Mouse (Mus musculus) forebrain, embryonic 14.5 days (tissue): ENCODE measurements at regions not wholly inside any gene's neighbourhood (a gene's known extent, or its start where the extent isn't known, plus 50 kb on each side); places are given as distances from the start of the nearest gene placed in this dataset.

ENCODE experiments used
- ATAC-seq: fragments of 200-750 bp; cut with Nextera tagmentation; 2 replicates; pipeline ENCODE4 v1.8.0; 2017; ENCODE audit warnings: mild to moderate bottlenecking, moderate library complexity
- DNase-seq: peaks from one replicate; pipeline ENCODE4 v3.0.0-alpha.2; 2015; ENCODE audit warnings: low spot score
- H3K27ac ChIP-seq: fragments of 300-500 bp; sonication (generic); 2 replicates; pipeline ENCODE4 v1.5.1; 2014; ENCODE audit warnings: low read depth, mild to moderate bottlenecking, control low read depth, low read length, moderate library complexity
- H3K27me3 ChIP-seq: fragments of 300-500 bp; sonication (generic); replicated peaks from 2 replicates; pipeline ENCODE4 v1.6.1; 2014; ENCODE audit warnings: low read length, control low read depth, mixed read lengths; ENCODE audit not compliant: control insufficient read depth, insufficient read depth
- H3K36me3 ChIP-seq: fragments of 300-500 bp; sonication (generic); 2 replicates; pipeline ENCODE4 v1.6.1; 2014; ENCODE audit warnings: low read length, control low read depth; ENCODE audit not compliant: control insufficient read depth, insufficient read depth
- H3K4me1 ChIP-seq: fragments of 300-500 bp; sonication (generic); 2 replicates; pipeline ENCODE4 v1.6.1; 2014; ENCODE audit warnings: antibody characterized with exemption, low read length, control low read depth; ENCODE audit not compliant: control insufficient read depth, insufficient read depth
- H3K4me2 ChIP-seq: fragments of 300-500 bp; sonication (generic); 2 replicates; pipeline ENCODE4 v1.6.1; 2014; ENCODE audit warnings: mild to moderate bottlenecking, control low read depth, low read length
- H3K4me3 ChIP-seq: fragments of 300-500 bp; sonication (generic); 2 replicates; pipeline ENCODE4 v1.5.1; 2014; ENCODE audit warnings: low read depth, low read length, control low read depth
- H3K9ac ChIP-seq: fragments of 300-500 bp; sonication (generic); 2 replicates; pipeline ENCODE4 v1.6.1; 2014; ENCODE audit warnings: mild to moderate bottlenecking, low read length, control low read depth, moderate library complexity
- H3K9me3 ChIP-seq: fragments of 300-500 bp; sonication (generic); replicated peaks from 2 replicates; pipeline ENCODE4 v1.6.1; 2016; ENCODE audit warnings: low read length, control low read depth, mixed read lengths; ENCODE audit not compliant: control insufficient read depth
- WGBS: fragments of 180-500 bp; shearing (Covaris S2); extraction: QIAGEN DNeasy Blood & Tissue Kit; methylation state at CpG from one replicate; pipeline ENCODE4 v1.1.7; 2014; 5-methylcytosine and 5-hydroxymethylcytosine counted together

GRCm38 (mm10) chr8:126646604-126647311 is 53.0 kb upstream of the Irf2bp2 start:
- ATAC-seq: no peak

GRCm38 (mm10) chr8:126644179-126644578 is 50.4 kb upstream of the Irf2bp2 start:
- DNase-seq (no peak), ATAC-seq (no peak)
- WGBS: 79% methylated on average over 5 of the region's 5 CpGs
- Histone ChIP-seq H3K27me3 (no peaks in the 10 kb centered on the region), H3K4me2 (no peak overlapping the region), H3K4me3 (no peak overlapping the region), H3K9me3 (no peaks in the 10 kb centered on the region), H3K9ac (no peak overlapping the region), H3K27ac (no peak overlapping the region), H3K36me3 (no peaks in the 10 kb centered on the region), H3K4me1 (no peaks in the 10 kb centered on the region)

More at GRCm38 (mm10) chr8:126646604-126647311, 53.0 kb upstream of the Irf2bp2 start:
- Histone ChIP-seq H3K36me3 (no peaks in the 10 kb centered on the region), H3K4me1 (no peaks in the 10 kb centered on the region), H3K27ac (no peak overlapping the region), H3K9me3 (no peaks in the 10 kb centered on the region), H3K4me2 (no peak overlapping the region), H3K27me3 (no peaks in the 10 kb centered on the region), H3K4me3 (no peak overlapping the region), H3K9ac (no peak overlapping the region)
- WGBS: 77% methylated on average over 8 of the region's 8 CpGs
- DNase-seq: no peak
